Mouse (Mus musculus): ENCODE data around the gene Aebp2. TPM values are rescaled to one million over a fixed set of nuclear protein-coding genes. Genes with fewer than 3 reads are reported as not detected.

Gene Aebp2
- total RNA-seq, 2 experiments from 2014 or later: 42.8 to 45.6 TPM

Other genes with a start within 250 kb of the Aebp2 start
- 10 to 100 TPM; 76.4 to 79.1 TPM for gene Plekha5, start 198.6 kb upstream of the Aebp2 start, total RNA-seq (2021)
- not detected for gene Gm11077, start 106.6 kb downstream of the Aebp2 start, total RNA-seq (2021)

Data from left cerebral cortex, postnatal 10 days (tissue).